Mouse (Mus musculus): Measurements from ENCODE around the gene Ilf2.

GRCm38 (mm10) chr3:90443977-90444376 lies 31.9 kb upstream of the Ilf2 start:
- TF ChIP-seq POLR2A (IDR thresholded peaks at IDR 0.05; ENCODE audit: low read depth, low read length) = no peak
- no peak for TF ChIP-seq CTCF (IDR thresholded peaks at IDR 0.05; ENCODE audit: borderline replicate concordance, insufficient read depth, low read length)
